Mouse (Mus musculus): ENCODE measurements at regions not wholly inside any gene's neighbourhood (a gene's known extent, or its start where the extent isn't known, plus 50 kb on each side); places are given as distances from the start of the nearest gene placed in this dataset.

GRCm38 (mm10) chr13:53586771-53587170 is 113.9 kb upstream of the Msx2 start:
- DNase-seq (ENCODE audit: low read depth, low spot score): no peak

DNA sequence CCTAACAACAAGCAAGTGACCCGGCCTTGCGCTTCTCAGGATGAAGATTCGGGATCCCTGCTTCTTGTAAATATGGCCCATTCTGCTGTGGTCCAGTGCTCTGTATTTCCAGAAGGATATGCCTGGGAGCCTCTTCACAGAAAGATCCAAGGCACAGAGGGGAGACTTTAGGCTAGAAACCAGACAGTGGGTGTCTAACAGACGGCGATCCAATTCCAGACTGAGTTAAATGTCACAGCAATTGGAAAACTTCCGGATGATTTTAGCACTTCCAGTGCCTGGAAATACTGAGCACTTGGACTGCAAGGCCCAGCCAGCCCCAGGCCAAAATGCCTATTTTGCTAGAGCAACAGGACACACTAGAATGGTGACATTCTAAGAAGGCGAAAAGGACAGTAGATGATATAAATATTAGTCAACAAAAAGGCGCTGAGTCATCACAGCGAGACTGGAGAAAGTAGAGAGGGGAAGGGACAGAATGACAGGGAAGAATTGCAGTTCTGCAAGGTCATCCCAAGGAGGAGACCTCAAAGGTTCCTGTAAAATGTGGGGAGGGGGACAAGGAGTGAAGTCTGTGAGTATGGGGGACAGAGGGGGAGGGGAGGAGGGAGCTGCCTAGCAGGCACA is 111.7 kb upstream of the Msx2 start:
- DNase-seq (ENCODE audit: low read depth, low spot score): no peak

DNA sequence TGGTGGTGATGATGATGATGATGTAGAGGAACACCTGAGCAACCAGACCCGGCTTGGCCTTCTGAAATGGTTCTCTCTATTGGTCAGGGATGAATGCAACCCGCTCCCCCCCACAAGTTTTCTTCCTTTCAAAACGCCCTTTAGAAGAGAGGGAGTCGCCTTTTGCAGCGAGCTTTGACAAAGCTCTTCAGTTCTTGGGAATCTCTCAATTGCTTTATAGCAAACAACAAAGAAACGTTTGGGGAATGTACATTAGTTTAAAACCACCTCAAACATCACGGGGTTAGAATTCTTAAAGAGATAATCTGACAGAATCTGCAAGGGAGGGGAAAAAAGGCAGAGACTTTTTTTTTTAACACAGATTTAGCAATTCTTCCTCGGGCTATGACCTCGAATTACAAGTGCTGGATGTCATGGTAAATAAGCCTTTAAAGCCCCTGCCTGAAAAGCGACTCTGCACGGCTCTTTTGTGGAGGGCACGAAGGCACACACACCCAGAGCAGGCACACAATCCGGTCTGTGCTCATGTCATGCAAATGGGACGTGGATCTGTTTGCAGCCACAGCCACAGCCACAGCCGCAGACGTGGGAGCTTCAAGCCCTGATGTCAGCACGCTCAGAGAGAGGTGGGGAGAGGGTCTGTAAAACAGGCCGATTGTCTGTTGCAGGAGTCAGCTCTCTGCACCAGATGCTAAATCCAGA is 81.2 kb upstream of the Msx2 start:
- no peak for DNase-seq (ENCODE audit: low read depth, low spot score)

- DNase-seq (ENCODE audit: low read depth, low spot score): no peak
Measured at GRCm38 (mm10) chr13:53553192-53553875, 80.5 kb upstream of the Msx2 start.

DNA sequence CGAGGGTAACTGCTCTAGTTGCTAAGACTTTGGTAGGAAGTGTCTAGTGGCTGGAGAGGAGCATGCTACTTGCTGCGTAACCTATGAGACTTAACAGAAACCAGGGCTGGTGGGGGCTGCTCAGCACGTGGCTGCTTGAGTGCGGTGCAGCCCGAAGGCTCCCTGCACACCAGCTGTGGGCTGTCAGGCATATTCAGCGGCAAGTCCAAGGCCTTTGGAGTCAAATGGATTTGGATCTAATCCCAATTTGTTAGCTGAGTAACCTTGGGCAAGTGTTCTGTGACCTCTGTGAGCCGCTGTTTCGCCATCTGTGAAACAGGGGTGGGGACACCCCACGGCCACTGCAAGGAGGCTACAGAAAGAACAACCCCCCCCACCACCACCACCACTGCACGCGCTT is 75.5 kb upstream of the Msx2 start:
- DNase-seq (ENCODE audit: low read depth, low spot score): no peak

DNA sequence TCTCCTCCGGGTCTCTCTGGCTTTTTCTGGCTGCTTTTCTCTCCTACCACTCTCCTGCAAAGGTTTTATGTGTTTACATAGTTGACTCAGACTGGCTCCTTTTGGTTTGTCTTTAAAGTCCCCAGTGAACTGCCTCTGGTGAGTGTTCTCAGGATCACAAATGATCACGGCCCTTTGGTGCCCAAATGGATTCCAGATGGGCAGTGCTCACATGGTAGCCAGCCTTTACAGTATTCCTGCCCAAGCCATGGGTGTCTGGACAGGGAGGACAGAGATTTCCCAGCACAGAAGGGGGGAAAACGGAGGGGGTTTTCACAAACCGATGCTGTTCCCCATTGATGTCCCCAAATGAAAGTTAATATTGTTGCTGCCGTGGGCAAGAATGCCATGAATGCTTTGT is 70.4 kb upstream of the Msx2 start:
- no peak for DNase-seq (ENCODE audit: low read depth, low spot score)

DNA sequence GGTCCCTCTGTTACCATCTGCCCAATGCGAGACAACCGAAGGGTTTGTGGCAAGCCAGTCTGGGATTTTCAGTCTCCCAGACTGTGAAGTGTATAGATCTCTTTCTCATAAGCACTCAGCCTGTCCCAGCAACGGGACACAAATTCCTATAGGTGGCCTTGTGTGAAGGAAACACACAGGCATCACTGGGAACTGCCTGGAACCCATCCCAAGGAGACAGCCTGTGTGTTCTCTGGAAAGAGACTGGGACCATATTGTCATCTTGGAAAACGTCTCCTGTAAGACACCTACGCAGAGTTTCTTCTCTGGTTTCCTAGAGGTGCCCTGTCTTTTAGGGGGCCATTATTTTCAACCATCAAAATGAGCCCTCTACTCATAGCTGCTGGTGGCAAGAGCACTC is 66.9 kb upstream of the Msx2 start:
- no peak for DNase-seq (ENCODE audit: low read depth, low spot score)

GRCm38 (mm10) chr13:53537937-53538336 is 65.1 kb upstream of the Msx2 start:
- DNase-seq (ENCODE audit: low read depth, low spot score): no peak

GRCm38 (mm10) chr13:53535781-53536425 is 63.0 kb upstream of the Msx2 start:
- no peak for DNase-seq (ENCODE audit: low read depth, low spot score)

GRCm38 (mm10) chr13:53533738-53534137 is 60.9 kb upstream of the Msx2 start:
- DNase-seq (ENCODE audit: low read depth, low spot score): no peak

GRCm38 (mm10) chr13:53526880-53527279 is 54.0 kb upstream of the Msx2 start:
- DNase-seq (ENCODE audit: low read depth, low spot score): no peak

DNA sequence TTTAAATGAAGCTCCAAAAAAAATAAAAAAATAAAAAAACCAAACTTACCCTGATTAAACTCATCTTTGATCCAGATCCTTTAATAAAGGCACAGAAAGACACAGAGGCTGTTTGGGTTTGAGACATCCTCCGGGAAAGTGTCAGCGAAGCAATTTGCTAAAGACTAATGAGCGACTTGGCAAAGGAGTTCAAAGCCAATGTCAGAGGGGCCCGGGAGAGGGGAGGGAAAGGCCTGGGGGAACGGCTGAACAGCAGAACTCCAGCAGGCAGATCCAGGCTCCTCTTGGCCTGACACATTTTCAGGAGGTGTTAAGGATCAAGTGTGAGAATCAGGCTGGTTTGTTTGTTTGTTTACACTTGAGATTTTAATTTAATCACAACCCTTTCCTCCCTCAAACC is 49.9 kb upstream of the Msx2 start:
- DNase-seq (ENCODE audit: low read depth, low spot score): no peak

Data from WW6 (cell line).